ENCODE assay signal across 11 mouse cellular contexts in genomic region chr15:31342496-31342901, GRCm38 (mm10). TPM values are rescaled to one million over a fixed set of nuclear protein-coding genes. Genes with fewer than 3 reads are reported as not detected.
DNase-seq lines count a peak whose midpoint lies in the region; ATAC-seq and TF ChIP-seq lines count a peak whose summit lies in the region.
"Had no signal": no experiment of that assay in that cellular context is flagged by ENCODE, and none has a peak within 500 bp of the region (broad histone marks: within the 10 kb centered on the region; RNA-seq: fewer than 3 reads in every experiment).

No protein-coding gene starts in this region.

- H3K27ac ChIP-seq in liver, postnatal 0 days (ENCODE audit: low read depth) = no peak overlapping the region
- H3K27ac ChIP-seq in stomach, embryonic 15.5 days = 0 out of 2 replicates have a peak overlapping the region, but pooled peaks have one; percentile 3
- H3K27ac ChIP-seq in forebrain, embryonic 16.5 days (ENCODE audit: low read length) = no peak overlapping the region

- 0 out of 2 replicates have a peak, but pooled peaks have one; percentile 6 for ATAC-seq in liver, postnatal 0 days
- ATAC-seq in stomach, embryonic 15.5 days (ENCODE audit: insufficient read depth, low FRiP score, low read depth) = no peak
- ATAC-seq in forebrain, embryonic 16.5 days = no peak

- no peak for TF ChIP-seq EP300 in liver, postnatal 0 days (IDR thresholded peaks at IDR 0.05; ENCODE audit: low read depth)

- no peaks in the 10 kb centered on the region for H3K36me3 ChIP-seq in liver, postnatal 0 days (replicated peaks; ENCODE audit: insufficient read depth, low read length)
- no peaks in the 10 kb centered on the region for H3K36me3 ChIP-seq in stomach, embryonic 15.5 days
- H3K36me3 ChIP-seq in forebrain, embryonic 16.5 days (ENCODE audit: control insufficient read depth, insufficient read depth) = no peaks in the 10 kb centered on the region

- H3K9ac ChIP-seq in liver, postnatal 0 days (replicated peaks) = no peak overlapping the region
- H3K9ac ChIP-seq in stomach, embryonic 15.5 days = no peak overlapping the region
- H3K9ac ChIP-seq in forebrain, embryonic 16.5 days (replicated peaks; ENCODE audit: low read depth, low read length) = no peak overlapping the region

- no peak overlapping the region for H3K4me2 ChIP-seq in liver, postnatal 0 days (ENCODE audit: low read depth, low read length)
- no peak overlapping the region for H3K4me2 ChIP-seq in stomach, embryonic 15.5 days
- H3K4me2 ChIP-seq in forebrain, embryonic 16.5 days (ENCODE audit: low read length) = no peak overlapping the region
- H3K4me2 ChIP-seq: midbrain, embryonic 11.5 days had no signal

- H3K9me3 ChIP-seq in liver, postnatal 0 days (ENCODE audit: low read length) = no peaks in the 10 kb centered on the region
- no peaks in the 10 kb centered on the region for H3K9me3 ChIP-seq in stomach, embryonic 15.5 days
- H3K9me3 ChIP-seq in forebrain, embryonic 16.5 days (ENCODE audit: control insufficient read depth, low read length) = no peaks in the 10 kb centered on the region

- no peak for TF ChIP-seq CTCF in liver, postnatal 0 days (IDR thresholded peaks at IDR 0.05; ENCODE audit: low read depth)

- no peaks in the 10 kb centered on the region for H3K27me3 ChIP-seq in liver, postnatal 0 days (ENCODE audit: insufficient read depth, low read length)
- H3K27me3 ChIP-seq in stomach, embryonic 15.5 days (replicated peaks) = no peaks in the 10 kb centered on the region
- H3K27me3 ChIP-seq in forebrain, embryonic 16.5 days (replicated peaks; ENCODE audit: control insufficient read depth, insufficient read depth, low read length) = no peaks in the 10 kb centered on the region

- peaks cover 10% of the 10 kb centered on the region for H3K4me1 ChIP-seq in liver, postnatal 0 days (ENCODE audit: insufficient read depth)
- H3K4me1 ChIP-seq in stomach, embryonic 15.5 days = peaks cover 5% of the 10 kb centered on the region; the same call in 1 of the 2 replicates
- peaks cover 7% of the 10 kb centered on the region; the same call in 1 of the 2 replicates for H3K4me1 ChIP-seq in forebrain, embryonic 16.5 days (replicated peaks; ENCODE audit: control insufficient read depth, insufficient read depth, low read length)

- 47% methylated on average over 8 of the region's 8 CpGs for WGBS in liver, postnatal 0 days (ENCODE audit: insufficient replicate concordance)
- WGBS in stomach, embryonic 15.5 days = 36% methylated on average over 8 of the region's 8 CpGs
- WGBS in forebrain, embryonic 16.5 days = 31% methylated on average over 8 of the region's 8 CpGs

- no peak overlapping the region for H3K4me3 ChIP-seq in liver, postnatal 0 days (ENCODE audit: low read depth, low read length)
- H3K4me3 ChIP-seq in stomach, embryonic 15.5 days (replicated peaks) = no peak overlapping the region
- no peak overlapping the region for H3K4me3 ChIP-seq in forebrain, embryonic 16.5 days (replicated peaks; ENCODE audit: low read length)

- peak; percentile 12 to 81 for DNase-seq in adrenal gland, adult (ENCODE audit: inconsistent age in 2 of 2, low spot score in 1 of 2)
- no peak for DNase-seq in adrenal gland, adult 18-20 months (ENCODE audit: low spot score in 2 of 2)
- no peak for DNase-seq in liver, postnatal 0 days
- DNase-seq in liver = no peak
- DNase-seq in kidney, adult 9 months = peak; percentile 78
- DNase-seq in testis, postnatal 10 days (ENCODE audit: low spot score) = no peak
- DNase-seq: left cerebral cortex, postnatal 4 days; thymus, postnatal 36 days had no signal

RNA-seq across cellular contexts. Expression of gene Ankrd33b, which starts 25.0 kb away (rescaled TPM):
- 1 to 10 TPM; 1.3 to 4.4 TPM for total RNA-seq in adrenal gland, adult 18-20 months (2021)
- polyA plus RNA-seq in liver, postnatal 0 days (2015; fragmentation: Nextera tagmentation; extraction: Ambion mirVana) = 1.8 and 1.9 TPM in 2 replicates
- polyA plus RNA-seq in stomach, embryonic 15.5 days (2015; fragmentation: Nextera tagmentation; extraction: Ambion mirVana) = 0.52 and 0.87 TPM in 2 replicates
- 0.39 and 0.53 TPM in 2 replicates for polyA plus RNA-seq in forebrain, embryonic 16.5 days (2015; fragmentation: Nextera tagmentation; extraction: Ambion mirVana)

Comparison
In these comparisons a context has a peak if more than half of its experiments do, and no peak if none do; other contexts are left out.
1. DNase-seq: peak in adrenal gland, adult (2 of 2) and kidney, adult 9 months (single experiment); none in adrenal gland, adult 18-20 months (0 of 2), liver, postnatal 0 days (single experiment), liver (single experiment) and testis, postnatal 10 days (single experiment).